Mouse (Mus musculus) kidney, adult 2 months (tissue): ENCODE results near the gene Atp7b.

Experiments
- CTCF ChIP-seq: fragments of 200-500 bp; conservative IDR thresholded peaks from 2 replicates; pipeline ENCODE4 v1.5.1; 2011; ENCODE audit warnings: low read depth, mild to moderate bottlenecking, control low read depth, low read length, moderate library complexity, mixed read lengths; ENCODE audit not compliant: insufficient read depth, insufficient read length
- POLR2A ChIP-seq: fragments of 200-500 bp; IDR thresholded peaks from one replicate; pipeline ENCODE4 v1.6.1; 2011; ENCODE audit warnings: low read depth, low read length, control low read depth

DNA sequence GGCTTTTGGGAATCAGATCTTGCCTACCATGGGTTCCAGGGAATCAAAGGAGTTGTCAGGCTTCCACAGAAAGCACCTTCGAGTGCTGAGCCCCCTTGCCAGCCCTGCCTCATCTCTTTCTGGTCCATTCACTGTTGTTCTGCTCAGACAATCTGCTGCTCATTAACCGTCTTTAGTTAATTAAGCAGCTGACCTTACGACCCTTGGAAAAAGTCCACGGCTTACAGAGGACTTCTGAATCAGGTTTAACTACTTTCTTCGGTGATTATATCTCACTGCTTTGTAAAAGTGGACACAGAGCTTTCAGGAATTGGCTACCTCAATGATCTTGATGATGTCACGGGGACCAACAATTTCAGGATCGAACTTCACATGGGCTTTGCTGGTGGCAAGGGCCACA is 42.4 kb downstream of the Atp7b start:
- TF ChIP-seq POLR2A (no peak), CTCF (no peak)
